Mouse (Mus musculus): ENCODE measurements around the gene Tmem44.

DNA sequence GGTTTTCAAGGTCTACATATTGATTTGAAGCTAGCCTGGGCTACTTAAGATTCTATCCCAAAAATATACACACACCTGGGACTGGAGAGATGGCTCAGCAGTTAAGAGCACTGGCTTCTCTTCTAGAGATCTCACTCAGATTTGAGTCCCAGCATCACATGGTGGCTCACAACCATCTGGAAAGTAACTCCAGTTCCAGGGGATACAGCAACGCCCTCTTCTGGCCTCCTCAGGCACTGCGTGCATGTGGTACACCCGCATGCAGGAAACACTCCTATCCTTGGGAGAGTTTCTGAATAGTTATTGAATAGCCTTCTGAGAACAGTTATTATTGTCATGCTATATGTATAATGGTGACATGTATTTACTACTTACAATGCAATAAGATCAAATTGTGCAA lies 29.5 kb downstream of the Tmem44 start:
- TF ChIP-seq CTCF (IDR thresholded peaks at IDR 0.05; ENCODE audit: borderline replicate concordance, insufficient read depth, low read depth, low read length) (no peak; the same call in 1 of the 2 replicates), POLR2A (IDR thresholded peaks at IDR 0.05; ENCODE audit: borderline replicate concordance, insufficient read depth, low read length) (no peak)

All from cerebellum, adult 2 months (tissue).